Mouse (Mus musculus) right cerebral cortex, postnatal 4 days (tissue): ENCODE measurements around the gene 4931423N10Rik.
A peak's percentile ranks its signal among the peaks of the same experiment; 100 is the strongest.
"Not testable (repeated sequence)": the region's sequence is repeated elsewhere in the genome, so short reads cannot be mapped to it uniquely, and the experiment has no call there.

ENCODE experiments used
- DNase-seq: peaks from one replicate; pipeline ENCODE4 v3.0.0-alpha.2; 2022

4931423N10Rik gene

DNA sequence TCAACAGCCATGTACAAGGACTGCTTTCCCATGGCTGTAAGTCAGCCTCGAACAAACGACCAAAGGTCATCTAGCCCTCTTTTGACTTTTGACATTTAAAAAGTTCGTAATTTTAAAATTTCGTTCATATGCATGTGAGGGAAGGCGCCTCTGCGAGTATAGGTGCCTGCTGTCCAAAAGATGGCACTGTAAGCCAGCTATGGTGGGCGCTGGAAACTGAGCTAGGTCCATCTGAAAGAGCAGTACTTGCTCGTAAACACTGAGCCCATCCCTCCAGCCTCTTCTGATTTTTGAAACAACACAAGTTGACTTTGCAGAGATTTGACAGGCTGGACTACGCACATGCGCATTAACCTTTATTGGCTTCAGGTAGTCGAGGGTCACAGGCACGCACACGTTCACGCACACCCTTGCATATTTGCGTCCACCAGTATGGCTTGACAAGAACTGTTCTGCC is at the start of gene 4931423N10Rik:
TSS of gene 4931423N10Rik (plus strand) at position 407 of the 457 bp plus-strand sequence.
- DNase-seq = no peak

GRCm38 (mm10) chr2:23172305-23172704 is 35.0 kb upstream of the 4931423N10Rik start:
- DNase-seq = no peak

DNA sequence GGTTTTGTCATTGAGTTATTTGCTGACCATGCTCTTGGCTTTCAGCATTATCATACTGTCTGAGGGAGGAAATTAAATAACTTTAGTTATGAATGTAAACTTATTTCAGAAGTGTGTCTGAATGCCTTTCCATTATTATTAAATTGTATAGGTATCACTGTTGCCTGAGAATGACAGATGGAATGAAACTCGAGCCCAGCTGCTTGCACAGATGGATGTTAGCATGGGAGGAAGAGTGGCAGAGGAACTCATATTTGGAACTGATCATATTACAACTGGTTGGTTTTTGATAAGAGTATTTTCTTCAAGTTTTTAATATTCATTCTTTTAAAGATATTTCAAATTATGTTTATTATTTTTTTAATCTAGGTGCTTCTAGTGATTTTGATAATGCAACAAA is 12.9 kb upstream of the 4931423N10Rik start:
- no peak for DNase-seq

- no peak for DNase-seq
Measured at GRCm38 (mm10) chr2:23201034-23201433, 6.2 kb upstream of the 4931423N10Rik start.

DNA sequence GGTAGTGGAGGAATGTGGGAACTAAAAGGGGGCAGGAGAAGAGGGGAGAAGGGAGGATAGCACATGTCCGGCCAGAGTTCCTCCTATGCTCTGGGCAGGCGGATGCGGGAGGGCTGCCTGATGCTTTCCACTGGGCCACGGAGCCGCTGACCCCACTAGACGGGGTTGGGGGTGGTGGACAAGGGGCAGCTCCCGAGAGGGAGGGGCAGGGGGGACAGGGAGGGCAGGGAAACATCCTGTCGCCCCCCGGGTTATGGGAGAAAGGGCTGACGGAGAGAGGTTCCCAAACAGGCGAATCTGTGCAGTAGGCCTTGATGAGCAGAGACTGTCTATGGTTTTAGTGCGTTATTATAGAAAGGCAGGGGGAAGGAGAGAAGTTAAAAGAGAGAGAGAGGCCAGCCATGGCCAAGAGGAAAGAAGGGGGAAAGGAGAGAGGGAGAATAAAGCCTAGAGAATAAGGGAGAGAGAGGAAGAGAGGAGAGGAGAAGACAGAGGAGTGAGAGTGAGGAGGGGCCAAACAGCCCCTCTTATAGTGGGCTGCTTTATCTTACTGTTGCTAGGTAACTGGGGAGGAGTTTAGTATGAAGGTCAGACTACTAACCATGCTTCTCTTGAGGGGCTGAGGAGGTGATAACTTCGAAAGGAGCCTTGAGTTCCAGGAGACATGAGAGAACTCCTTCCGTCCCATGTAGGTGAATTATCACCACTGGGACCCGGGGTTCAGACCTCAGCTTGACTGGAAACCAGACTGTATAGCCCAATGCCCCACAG is 4.2 kb upstream of the 4931423N10Rik start:
- DNase-seq = no peak

GRCm38 (mm10) chr2:23213661-23214060 is 6.4 kb downstream of the 4931423N10Rik start:
- no peak for DNase-seq

DNA sequence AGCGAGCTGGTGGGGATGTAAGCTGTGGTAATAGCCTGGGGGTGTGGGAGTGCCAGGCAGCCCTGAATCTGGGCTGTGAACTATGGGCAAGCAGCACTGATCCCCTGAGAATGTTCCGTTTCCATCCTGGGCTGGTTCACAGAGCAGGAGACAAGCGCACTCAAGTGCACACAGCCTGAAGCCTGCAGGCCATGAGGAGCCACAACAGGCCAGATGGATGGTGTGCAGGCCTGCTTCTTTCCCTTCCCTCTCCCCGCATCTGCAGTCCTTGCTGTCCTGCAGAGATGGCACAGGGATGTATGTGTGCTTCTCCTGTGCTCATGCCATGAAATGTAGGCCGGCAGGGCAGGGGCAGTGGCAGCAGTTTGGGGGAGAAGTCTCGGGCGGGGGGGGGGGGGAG is 17.9 kb downstream of the 4931423N10Rik start:
- no peak for DNase-seq

GRCm38 (mm10) chr2:23228463-23228862 is 21.2 kb downstream of the 4931423N10Rik start:
- no peak for DNase-seq

- peak; percentile 4 for DNase-seq
Measured at GRCm38 (mm10) chr2:23234065-23234773, 26.9 kb downstream of the 4931423N10Rik start.

GRCm38 (mm10) chr2:23290991-23291390 is 83.7 kb downstream of the 4931423N10Rik start:
- DNase-seq = not testable (repeated sequence)

DNA sequence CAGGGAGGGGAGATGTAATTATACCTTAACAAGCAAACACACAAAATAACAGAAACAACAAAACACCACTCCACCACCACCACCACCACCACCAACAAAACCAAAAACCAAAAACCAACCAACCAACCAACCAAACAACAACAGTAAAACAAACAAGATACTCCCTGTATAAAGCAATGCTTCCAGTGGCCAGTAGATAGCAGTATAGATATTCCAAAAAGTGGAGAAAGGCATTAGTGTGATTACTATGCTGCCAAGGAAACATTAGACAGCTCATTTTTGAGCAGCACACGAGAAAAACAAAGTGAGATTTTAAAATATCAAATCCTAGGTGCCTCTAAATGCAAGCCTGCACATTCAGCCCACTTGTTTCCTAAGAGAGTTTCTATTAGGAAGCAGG is 107.6 kb downstream of the 4931423N10Rik start:
- DNase-seq = no peak
